Mouse (Mus musculus): ENCODE measurements at regions not wholly inside any gene's neighbourhood (a gene's known extent, or its start where the extent isn't known, plus 50 kb on each side); places are given as distances from the start of the nearest gene placed in this dataset.

DNA sequence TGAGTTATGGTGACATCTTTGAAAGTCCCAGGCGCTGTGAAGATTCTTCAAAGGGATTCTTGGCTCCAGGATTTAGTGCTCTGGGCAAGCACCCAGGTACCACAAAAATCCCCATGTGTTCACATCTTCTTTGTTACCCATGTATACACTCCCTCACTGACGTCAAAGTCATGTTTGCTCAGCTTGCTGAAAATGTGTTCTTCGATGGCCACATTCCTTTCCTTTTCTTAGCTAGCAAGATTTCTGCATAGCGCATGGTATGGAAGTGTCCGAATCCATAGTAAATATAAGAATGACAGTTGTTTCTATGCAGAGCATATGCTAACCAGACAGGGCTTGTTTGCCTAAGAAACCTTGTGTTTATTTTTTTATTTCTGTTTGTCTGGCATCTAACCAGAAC, 202.2 kb upstream of the Tbx18 start:
- no peak for TF ChIP-seq FLI1 (IDR thresholded peaks at IDR 0.05; ENCODE audit: low read length)
- no peak for TF ChIP-seq GATA1 (IDR thresholded peaks at IDR 0.05; ENCODE audit: borderline replicate concordance, low read length)

Data from megakaryocyte, embryonic 14.5 days (primary cell).